In genomic region chr5:143053132-143053972, GRCm38 (mm10) we compare ENCODE assay signal across 8 mouse cellular contexts. TPM values are rescaled to one million over a fixed set of nuclear protein-coding genes. Genes with fewer than 3 reads are reported as not detected.
DNase-seq lines count a peak whose midpoint lies in the region; ATAC-seq and TF ChIP-seq lines count a peak whose summit lies in the region.

No protein-coding gene starts in this region.

- H3K27ac ChIP-seq in forebrain, embryonic 12.5 days = peak overlapping the region; percentile 38; the same call in 1 of the 2 replicates
- H3K27ac ChIP-seq in limb, embryonic 14.5 days (replicated peaks; ENCODE audit: low read depth, low read length) = no peak overlapping the region
- H3K27ac ChIP-seq in olfactory bulb, adult 2 months (ENCODE audit: insufficient read depth, low read depth, low read length) = peak overlapping the region; percentile 2; the same call in 1 of the 2 replicates

- peaks cover 41% of the 10 kb centered on the region for H3K4me1 ChIP-seq in forebrain, embryonic 12.5 days
- peaks cover 2% of the 10 kb centered on the region; the same call in 1 of the 2 replicates for H3K4me1 ChIP-seq in limb, embryonic 14.5 days (ENCODE audit: control insufficient read depth, insufficient read depth, low read length)
- peaks cover 12% of the 10 kb centered on the region for H3K4me1 ChIP-seq in olfactory bulb, adult 2 months (ENCODE audit: control insufficient read depth, insufficient read depth, low read length)

- H3K9me3 ChIP-seq in forebrain, embryonic 12.5 days = no peaks in the 10 kb centered on the region
- H3K9me3 ChIP-seq in limb, embryonic 14.5 days (ENCODE audit: control insufficient read depth, low read length) = no peaks in the 10 kb centered on the region

- 58% methylated on average over 5 of the region's 5 CpGs for WGBS in forebrain, embryonic 12.5 days
- WGBS in limb, embryonic 14.5 days = 61% methylated on average over 5 of the region's 5 CpGs
- WGBS in olfactory bulb, adult 2 months = 32% methylated on average over 5 of the region's 5 CpGs

- TF ChIP-seq POLR2A in limb, embryonic 14.5 days (IDR thresholded peaks at IDR 0.05; ENCODE audit: borderline replicate concordance, extremely low read depth, insufficient read depth, insufficient read length) = no peak
- TF ChIP-seq POLR2A in olfactory bulb, adult 2 months (IDR thresholded peaks at IDR 0.05; ENCODE audit: insufficient read depth, low read depth, low read length) = no peak

- TF ChIP-seq CTCF in olfactory bulb, adult 2 months (IDR thresholded peaks at IDR 0.05; ENCODE audit: insufficient read depth, low read depth, low read length) = no peak

- 0 out of 2 replicates have a peak, but pooled peaks cover 18% of the 10 kb centered on the region for H3K36me3 ChIP-seq in forebrain, embryonic 12.5 days (replicated peaks)
- H3K36me3 ChIP-seq in limb, embryonic 14.5 days (ENCODE audit: control insufficient read depth, insufficient read depth, low read length) = peaks cover 19% of the 10 kb centered on the region

- H3K9ac ChIP-seq in forebrain, embryonic 12.5 days = no peak overlapping the region
- H3K9ac ChIP-seq in limb, embryonic 14.5 days (ENCODE audit: low read depth, low read length, severe bottlenecking) = no peak overlapping the region

- no peak overlapping the region for H3K4me3 ChIP-seq in forebrain, embryonic 12.5 days (replicated peaks)
- no peak overlapping the region for H3K4me3 ChIP-seq in limb, embryonic 14.5 days (replicated peaks; ENCODE audit: low read length)
- H3K4me3 ChIP-seq in olfactory bulb, adult 2 months (ENCODE audit: insufficient read depth, low read depth, low read length) = no peak overlapping the region

- peak; percentile 69 for DNase-seq in layer of hippocampus, adult 11-12 months (ENCODE audit: low spot score)
- DNase-seq in layer of hippocampus, postnatal 25 days (ENCODE audit: extremely low spot score in 1 of 2, low spot score in 1 of 2) = no peak
- peak; percentile 49 for DNase-seq in limb, embryonic 14.5 days (ENCODE audit: low spot score)
- no peak for DNase-seq in urinary bladder, postnatal 14 days (ENCODE audit: low spot score)
- DNase-seq in testis, postnatal 10 days (ENCODE audit: low spot score) = no peak

- no peaks in the 10 kb centered on the region for H3K27me3 ChIP-seq in forebrain, embryonic 12.5 days
- no peaks in the 10 kb centered on the region for H3K27me3 ChIP-seq in limb, embryonic 14.5 days (ENCODE audit: control insufficient read depth, insufficient read depth, low read length)

- no peak for ATAC-seq in forebrain, embryonic 12.5 days (ENCODE audit: low FRiP score)
- peak; percentile 83 for ATAC-seq in limb, embryonic 14.5 days (ENCODE audit: low FRiP score, low read depth)
- ATAC-seq in CD4-positive, CD25-positive, alpha-beta regulatory T cell, adult 4 months = no peak

- H3K4me2 ChIP-seq in forebrain, embryonic 12.5 days = no peak overlapping the region
- no peak overlapping the region for H3K4me2 ChIP-seq in limb, embryonic 14.5 days (replicated peaks; ENCODE audit: low read depth, low read length, severe bottlenecking)

RNA-seq across cellular contexts. Expression of gene Rnf216, which starts 59.4 kb away (rescaled TPM):
- total RNA-seq in layer of hippocampus, postnatal 25 days (2021) = 10 to 100 TPM; 46.6 to 47.5 TPM
- polyA plus RNA-seq in forebrain, embryonic 12.5 days (2016; fragmentation: Nextera tagmentation; extraction: Ambion mirVana) = 52.3 and 54.8 TPM in 2 replicates
- polyA plus RNA-seq in limb, embryonic 14.5 days (2012; rRNA removed) = 41.5 and 47.3 TPM in 2 replicates
- 34.2 and 35.1 TPM in 2 replicates for polyA plus RNA-seq in limb, embryonic 14.5 days (2014; fragmentation: Nextera tagmentation; extraction: Ambion mirVana)
- polyA plus RNA-seq in olfactory bulb, adult 2 months (2012; ENCODE audit: insufficient read depth, insufficient read length, low replicate concordance, missing spikeins) = not detected in 2 replicates
- 10 to 100 TPM; 38.2 to 39.8 TPM for polyA plus RNA-seq in CD4-positive, CD25-positive, alpha-beta regulatory T cell, adult 4 months (2017; shearing (Covaris generic))

Comparison
In these comparisons a context has a peak if more than half of its experiments do, and no peak if none do; other contexts are left out.
1. DNase-seq: peak in layer of hippocampus, adult 11-12 months (single experiment) and limb, embryonic 14.5 days (single experiment); none in layer of hippocampus, postnatal 25 days (0 of 2), urinary bladder, postnatal 14 days (single experiment) and testis, postnatal 10 days (single experiment).